Mouse (Mus musculus): Measurements from ENCODE around the gene Tubal3. TPM values are rescaled to one million over a fixed set of nuclear protein-coding genes. Genes with fewer than 3 reads are reported as not detected.
"Not testable (repeated sequence)": the region's sequence is repeated elsewhere in the genome, so short reads cannot be mapped to it uniquely, and the experiment has no call there.

The Tubal3 gene
- polyA plus RNA-seq, 1 experiment from 2014 or later: not detected

DNA sequence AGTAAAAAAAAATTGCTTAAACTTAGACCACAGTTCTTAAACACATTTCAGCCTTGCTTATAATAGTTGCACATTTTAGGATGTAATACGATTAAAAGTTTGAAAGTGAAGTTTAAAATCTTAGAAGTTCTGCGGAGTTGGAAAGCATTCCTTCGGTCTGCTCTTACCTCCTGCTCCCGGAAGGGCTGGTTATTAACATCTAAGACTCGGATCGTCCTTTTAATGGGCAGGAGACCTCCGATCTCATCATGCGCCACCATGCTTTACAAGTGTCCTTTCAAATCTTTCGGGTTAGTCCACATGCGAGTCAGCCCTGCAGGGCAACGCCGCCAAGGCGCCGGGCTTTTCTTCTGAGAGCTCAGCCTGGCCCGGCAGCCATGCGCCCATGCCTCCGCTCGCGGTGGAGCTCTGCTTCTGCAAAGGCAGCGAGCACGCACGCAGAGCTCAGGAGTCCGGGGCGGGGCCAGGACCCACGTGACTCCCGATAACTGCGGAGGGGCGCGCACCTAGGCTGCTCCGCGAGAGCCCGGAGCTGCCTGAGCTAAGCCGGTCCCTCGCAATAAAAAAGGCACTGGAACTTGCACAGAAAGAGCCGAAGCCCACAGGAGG lies 24.8 kb upstream of the Tubal3 start:
- peak overlapping the region; percentile 74 for H3K4me2 ChIP-seq
- H3K4me1 ChIP-seq: peaks cover 63% of the 10 kb centered on the region
- H3K9me3 ChIP-seq (replicated peaks): no peaks in the 10 kb centered on the region
- under 1% methylated on average over 35 of the region's 35 CpGs for WGBS (ENCODE audit: insufficient replicate concordance)
- ATAC-seq: peak; percentile 99
- H3K4me3 ChIP-seq: peak overlapping the region; percentile 76
- H3K36me3 ChIP-seq: peaks cover 41% of the 10 kb centered on the region
- peak overlapping the region; percentile 76 for H3K9ac ChIP-seq
- H3K27ac ChIP-seq: peak overlapping the region; percentile 78
- no peaks in the 10 kb centered on the region for H3K27me3 ChIP-seq (replicated peaks)

- Histone ChIP-seq H3K4me2 (no peak overlapping the region), H3K4me1 (peaks cover 55% of the 10 kb centered on the region), H3K4me3 (no peak overlapping the region), H3K36me3 (peaks cover 41% of the 10 kb centered on the region), H3K9ac (no peak overlapping the region), H3K27me3 (replicated peaks) (no peaks in the 10 kb centered on the region), H3K9me3 (replicated peaks) (no peaks in the 10 kb centered on the region), H3K27ac (no peak overlapping the region)
- WGBS (ENCODE audit: insufficient replicate concordance): 84% methylated on average over 8 of the region's 8 CpGs
- ATAC-seq: no peak
These were observed 23.5 kb upstream of the Tubal3 start for GRCm38 (mm10) chr13:3894549-3894948.

GRCm38 (mm10) chr13:3895397-3895980 lies 22.6 kb upstream of the Tubal3 start:
- peaks cover 47% of the 10 kb centered on the region for H3K4me1 ChIP-seq
- 67% methylated on average over 8 of the region's 8 CpGs for WGBS (ENCODE audit: insufficient replicate concordance)
- H3K36me3 ChIP-seq: peaks cover 43% of the 10 kb centered on the region
- H3K4me3 ChIP-seq: no peak overlapping the region
- no peak overlapping the region for H3K4me2 ChIP-seq
- no peak for ATAC-seq
- no peaks in the 10 kb centered on the region for H3K27me3 ChIP-seq (replicated peaks)
- H3K27ac ChIP-seq: no peak overlapping the region
- H3K9me3 ChIP-seq (replicated peaks): no peaks in the 10 kb centered on the region
- H3K9ac ChIP-seq: no peak overlapping the region

- no peak overlapping the region for H3K27ac ChIP-seq
- WGBS (ENCODE audit: insufficient replicate concordance): 80% methylated on average over 6 of the region's 6 CpGs
- H3K4me2 ChIP-seq: no peak overlapping the region
- no peak for ATAC-seq
- no peak overlapping the region for H3K9ac ChIP-seq
- H3K9me3 ChIP-seq (replicated peaks): no peaks in the 10 kb centered on the region
- peaks cover 42% of the 10 kb centered on the region for H3K4me1 ChIP-seq
- H3K4me3 ChIP-seq: no peak overlapping the region
- H3K36me3 ChIP-seq: peaks cover 48% of the 10 kb centered on the region
- H3K27me3 ChIP-seq (replicated peaks): no peaks in the 10 kb centered on the region
These were observed 22.0 kb upstream of the Tubal3 start for GRCm38 (mm10) chr13:3896032-3896431.

DNA sequence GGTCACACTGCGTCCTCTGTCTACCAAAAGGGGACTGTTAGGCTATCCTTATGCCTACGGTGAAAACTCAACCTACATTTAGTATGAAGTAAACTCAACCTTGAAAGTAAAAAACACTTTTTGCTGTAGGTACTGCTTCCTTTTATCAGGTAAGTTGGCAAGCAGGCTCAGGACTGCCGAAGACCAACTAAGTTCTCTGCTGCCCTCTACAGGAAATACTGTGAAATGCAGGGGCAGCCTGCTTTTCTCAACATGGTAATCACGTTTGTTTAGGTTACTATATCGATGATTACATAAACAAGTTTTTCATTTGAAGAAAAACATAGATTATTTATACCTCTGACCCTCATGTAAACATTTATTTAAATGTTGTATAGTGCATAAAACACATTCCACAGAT lies 21.2 kb upstream of the Tubal3 start:
- H3K36me3 ChIP-seq: peaks cover 48% of the 10 kb centered on the region
- no peaks in the 10 kb centered on the region for H3K9me3 ChIP-seq (replicated peaks)
- no peak overlapping the region for H3K4me3 ChIP-seq
- no peaks in the 10 kb centered on the region for H3K27me3 ChIP-seq (replicated peaks)
- no peak overlapping the region for H3K9ac ChIP-seq
- no peak overlapping the region for H3K4me2 ChIP-seq
- ATAC-seq: no peak
- 35% methylated on average over 5 of the region's 5 CpGs for WGBS (ENCODE audit: insufficient replicate concordance)
- no peak overlapping the region for H3K27ac ChIP-seq
- peaks cover 35% of the 10 kb centered on the region for H3K4me1 ChIP-seq

DNA sequence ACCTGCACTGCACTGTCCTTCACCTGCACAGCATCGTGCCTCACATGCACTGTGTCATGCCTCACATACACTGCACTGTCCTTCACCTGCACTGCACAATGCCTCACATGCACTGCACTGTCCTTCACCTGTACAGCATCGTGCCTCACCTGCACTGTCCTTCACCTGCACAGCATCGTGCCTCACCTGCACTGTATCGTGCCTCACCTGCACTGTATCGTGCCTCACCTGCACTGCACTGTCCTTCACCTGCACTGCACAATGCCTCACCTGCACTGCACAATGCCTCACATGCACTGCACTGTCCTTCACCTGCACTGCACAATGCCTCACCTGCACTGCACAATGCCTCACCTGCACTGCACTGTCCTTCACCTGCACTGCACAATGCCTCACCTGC lies 19.9 kb upstream of the Tubal3 start:
- not testable (repeated sequence) for H3K9ac ChIP-seq, ATAC-seq
- H3K4me1 ChIP-seq: peaks cover 31% of the 10 kb centered on the region

DNA sequence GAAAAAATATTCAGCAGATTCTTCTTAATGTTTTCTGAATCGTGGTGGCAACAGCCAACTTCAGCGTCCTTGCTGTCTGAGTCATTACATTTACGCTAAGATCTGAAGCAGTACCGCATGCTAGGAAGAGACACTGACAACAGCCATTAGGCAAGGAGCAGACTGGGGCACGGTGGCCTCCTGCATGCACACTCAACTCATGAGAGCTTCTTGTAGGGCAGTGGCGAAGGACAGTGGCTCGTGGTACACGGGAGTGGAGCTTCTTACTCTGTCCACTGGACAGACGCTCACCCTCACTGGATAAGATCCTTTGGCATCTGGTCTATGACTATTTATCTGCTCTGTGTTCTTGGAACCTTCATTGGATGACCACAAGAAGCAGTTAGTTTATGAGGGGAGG lies 18.8 kb upstream of the Tubal3 start:
- WGBS (ENCODE audit: insufficient replicate concordance): 88% methylated on average over 9 of the region's 9 CpGs
- Histone ChIP-seq H3K9me3 (replicated peaks) (no peaks in the 10 kb centered on the region), H3K36me3 (peaks cover 59% of the 10 kb centered on the region), H3K4me1 (peaks cover 22% of the 10 kb centered on the region), H3K4me3 (no peak overlapping the region), H3K9ac (no peak overlapping the region), H3K27ac (no peak overlapping the region), H3K27me3 (replicated peaks) (no peaks in the 10 kb centered on the region), H3K4me2 (no peak overlapping the region)
- no peak for ATAC-seq

More for the DNA sequence above, 19.9 kb upstream of the Tubal3 start:
- not testable (repeated sequence) for H3K9me3 ChIP-seq (replicated peaks); H3K4me3 ChIP-seq; H3K4me2 ChIP-seq; H3K27me3 ChIP-seq (replicated peaks); H3K27ac ChIP-seq
- WGBS (ENCODE audit: insufficient replicate concordance): 86% methylated on average over 5 of the region's 5 CpGs
- peaks cover 52% of the 10 kb centered on the region for H3K36me3 ChIP-seq

GRCm38 (mm10) chr13:3907151-3907696 lies 10.8 kb upstream of the Tubal3 start:
- peaks cover 62% of the 10 kb centered on the region for H3K36me3 ChIP-seq
- no peak overlapping the region for H3K27ac ChIP-seq
- no peaks in the 10 kb centered on the region for H3K9me3 ChIP-seq (replicated peaks)
- H3K27me3 ChIP-seq (replicated peaks): no peaks in the 10 kb centered on the region
- H3K4me1 ChIP-seq: 0 out of 2 replicates have a peak, but pooled peaks cover 9% of the 10 kb centered on the region
- ATAC-seq: 0 out of 2 replicates have a peak, but pooled peaks have one; percentile 24
- 58% methylated on average over 6 of the region's 6 CpGs for WGBS (ENCODE audit: insufficient replicate concordance)
- no peak overlapping the region for H3K4me3 ChIP-seq
- no peak overlapping the region for H3K4me2 ChIP-seq
- H3K9ac ChIP-seq: no peak overlapping the region

DNA sequence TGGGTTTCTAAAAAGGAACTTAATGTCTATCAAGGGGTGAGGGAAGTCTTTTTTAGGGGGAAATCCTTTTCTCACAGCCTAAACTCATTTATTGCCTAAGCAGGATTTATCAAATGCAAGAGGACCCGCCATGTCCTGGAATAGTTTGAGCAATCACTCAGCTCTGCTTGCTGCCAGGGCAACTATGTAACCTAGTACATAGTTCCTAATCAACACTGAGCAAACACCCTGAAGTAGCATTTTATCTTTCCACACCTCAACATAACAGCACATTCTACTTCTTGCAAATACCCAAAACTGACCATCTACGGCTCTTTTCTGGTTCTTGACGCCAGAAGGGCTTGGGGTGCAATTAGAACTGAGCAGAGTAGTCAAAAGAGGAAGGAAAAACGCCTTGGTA lies 9.8 kb upstream of the Tubal3 start:
- H3K9me3 ChIP-seq (replicated peaks): no peaks in the 10 kb centered on the region
- WGBS (ENCODE audit: insufficient replicate concordance): 54% methylated on average over 4 of the region's 4 CpGs
- no peak overlapping the region for H3K4me2 ChIP-seq

GRCm38 (mm10) chr13:3910356-3910755 lies 7.7 kb upstream of the Tubal3 start:
- peaks cover 18% of the 10 kb centered on the region for H3K4me1 ChIP-seq
- no peaks in the 10 kb centered on the region for H3K9me3 ChIP-seq (replicated peaks)
- no peak overlapping the region for H3K27ac ChIP-seq
- no peak overlapping the region for H3K9ac ChIP-seq
- no peak for ATAC-seq
- H3K36me3 ChIP-seq: peaks cover 62% of the 10 kb centered on the region
- 88% methylated on average over 5 of the region's 5 CpGs for WGBS (ENCODE audit: insufficient replicate concordance)
- no peak overlapping the region for H3K4me3 ChIP-seq
- H3K27me3 ChIP-seq (replicated peaks): no peaks in the 10 kb centered on the region
- H3K4me2 ChIP-seq: no peak overlapping the region

More for the DNA sequence above, 9.8 kb upstream of the Tubal3 start:
- Histone ChIP-seq H3K4me3 (no peak overlapping the region), H3K36me3 (peaks cover 64% of the 10 kb centered on the region), H3K27ac (no peak overlapping the region), H3K9ac (no peak overlapping the region), H3K27me3 (replicated peaks) (no peaks in the 10 kb centered on the region), H3K4me1 (0 out of 2 replicates have a peak, but pooled peaks cover 9% of the 10 kb centered on the region)
- no peak for ATAC-seq

DNA sequence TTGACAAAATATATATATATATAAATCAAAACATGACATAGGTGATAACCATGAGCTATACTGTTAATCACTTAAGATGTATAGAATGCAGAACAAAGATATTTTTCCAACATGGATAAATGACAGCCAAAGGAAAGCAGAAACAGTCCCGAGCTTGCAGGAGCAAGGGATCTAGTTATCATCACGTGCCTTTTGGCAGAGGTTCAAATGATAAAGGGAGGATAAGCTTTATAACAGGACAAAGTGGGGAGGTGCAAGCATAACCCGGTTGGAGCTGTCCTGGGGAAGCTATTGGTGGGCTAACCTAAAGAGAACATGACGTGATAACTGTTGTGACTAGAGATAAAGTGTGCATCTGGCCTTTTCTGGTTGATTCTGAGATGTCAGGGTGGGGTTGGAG lies 4.6 kb upstream of the Tubal3 start:
- Histone ChIP-seq H3K27me3 (replicated peaks) (no peaks in the 10 kb centered on the region), H3K9ac (no peak overlapping the region), H3K4me3 (no peak overlapping the region), H3K36me3 (peaks cover 51% of the 10 kb centered on the region), H3K4me2 (no peak overlapping the region), H3K4me1 (peaks cover 36% of the 10 kb centered on the region), H3K9me3 (replicated peaks) (no peaks in the 10 kb centered on the region), H3K27ac (no peak overlapping the region)
- WGBS (ENCODE audit: insufficient replicate concordance): 41% methylated on average over 4 of the region's 4 CpGs
- ATAC-seq: no peak

GRCm38 (mm10) chr13:3924483-3924882 lies 6.4 kb downstream of the Tubal3 start:
- H3K27ac ChIP-seq: no peak overlapping the region
- H3K4me2 ChIP-seq: no peak overlapping the region
- no peaks in the 10 kb centered on the region for H3K9me3 ChIP-seq (replicated peaks)
- H3K36me3 ChIP-seq: no peaks in the 10 kb centered on the region
- no peak overlapping the region for H3K9ac ChIP-seq
- WGBS (ENCODE audit: insufficient replicate concordance): 64% methylated on average over 5 of the region's 5 CpGs
- no peaks in the 10 kb centered on the region for H3K4me1 ChIP-seq
- H3K27me3 ChIP-seq (replicated peaks): no peaks in the 10 kb centered on the region
- H3K4me3 ChIP-seq: no peak overlapping the region
- no peak for ATAC-seq

Data from liver, embryonic 12.5 days (tissue).